Mouse (Mus musculus): ENCODE data around the gene E130308A19Rik. TPM values are rescaled to one million over a fixed set of nuclear protein-coding genes. Genes with fewer than 3 reads are reported as not detected.

E130308A19Rik gene
- polyA plus RNA-seq, 1 experiment = 3.0 TPM

DNA sequence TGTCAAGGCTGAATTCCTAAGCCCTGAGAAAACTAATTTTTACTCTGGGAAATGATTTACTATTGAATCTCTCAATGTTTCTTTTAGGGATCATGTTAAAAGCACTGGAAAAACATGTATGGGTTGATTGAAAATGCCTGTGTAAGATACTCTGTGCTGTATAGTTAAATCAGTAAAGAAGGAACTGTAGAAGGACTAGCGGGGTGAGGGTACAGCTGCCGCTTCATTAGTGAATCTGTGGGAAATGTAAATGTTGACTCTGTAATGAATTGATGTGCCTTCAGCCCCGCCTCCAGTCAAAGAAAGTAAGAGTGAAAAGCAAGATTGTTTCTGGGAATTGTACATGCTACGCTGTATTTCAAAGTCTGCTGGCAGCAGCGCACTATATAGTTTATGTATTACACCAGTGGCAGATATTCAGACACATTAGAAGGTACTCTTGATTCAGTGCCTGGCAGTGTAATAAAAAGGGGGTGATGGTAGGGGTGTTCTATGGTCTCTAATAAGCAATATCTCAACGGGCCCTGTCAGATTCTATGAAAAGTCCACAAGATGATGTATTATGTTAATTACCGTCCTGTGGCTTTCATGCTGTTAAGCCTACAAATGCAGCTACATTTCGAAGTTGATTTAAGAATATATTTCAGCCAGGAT, 84.9 kb downstream of the E130308A19Rik start:
- Histone ChIP-seq H3ac (ENCODE audit: control insufficient read depth, insufficient read length) (no peak overlapping the region), H3K4me3 (no peak overlapping the region), H3K4me2 (ENCODE audit: low read depth) (no peak overlapping the region), H3K27me3 (ENCODE audit: control insufficient read depth, insufficient read depth, insufficient read length) (no peaks in the 10 kb centered on the region), H3K36me3 (ENCODE audit: control insufficient read depth, insufficient read depth) (no peaks in the 10 kb centered on the region), H3K79me2 (ENCODE audit: control insufficient read depth, insufficient read depth) (no peaks in the 10 kb centered on the region)
- TF ChIP-seq MYOD1 (IDR thresholded peaks at IDR 0.05; ENCODE audit: control insufficient read depth in 1 of 3, insufficient read length in 2 of 3, low read depth in 2 of 3) = no peak
- no peak for TF ChIP-seq TCF3 (IDR thresholded peaks at IDR 0.05; ENCODE audit: insufficient read length, low read depth)
- TF ChIP-seq CEBPB (IDR thresholded peaks at IDR 0.05; ENCODE audit: insufficient read depth, poor library complexity, severe bottlenecking) = no peak
- TF ChIP-seq MYOG (IDR thresholded peaks at IDR 0.05; ENCODE audit: control insufficient read depth in 1 of 3, insufficient read depth in 1 of 3, insufficient read length in 2 of 3, low read depth in 2 of 3) = no peak
- no peak for TF ChIP-seq POLR2A (IDR thresholded peaks at IDR 0.05; ENCODE audit: insufficient read length, low read depth)
- TF ChIP-seq REST (IDR thresholded peaks at IDR 0.05; ENCODE audit: insufficient read depth, insufficient read length) = no peak
- TF ChIP-seq USF1 (IDR thresholded peaks at IDR 0.05; ENCODE audit: low read depth) = no peak
- TF ChIP-seq POLR2AphosphoS2 (IDR thresholded peaks at IDR 0.05; ENCODE audit: insufficient read length, low read depth) = no peak
- no peak for TF ChIP-seq SRF (IDR thresholded peaks at IDR 0.05; ENCODE audit: control insufficient read depth, insufficient read length, low read depth)
- TF ChIP-seq E2F4 (IDR thresholded peaks at IDR 0.05; ENCODE audit: insufficient read depth) = no peak
- TF ChIP-seq TCF12 (IDR thresholded peaks at IDR 0.05; ENCODE audit: insufficient read depth, poor library complexity, severe bottlenecking) = no peak
- TF ChIP-seq MAX (IDR thresholded peaks at IDR 0.05; ENCODE audit: low read depth) = no peak

DNA sequence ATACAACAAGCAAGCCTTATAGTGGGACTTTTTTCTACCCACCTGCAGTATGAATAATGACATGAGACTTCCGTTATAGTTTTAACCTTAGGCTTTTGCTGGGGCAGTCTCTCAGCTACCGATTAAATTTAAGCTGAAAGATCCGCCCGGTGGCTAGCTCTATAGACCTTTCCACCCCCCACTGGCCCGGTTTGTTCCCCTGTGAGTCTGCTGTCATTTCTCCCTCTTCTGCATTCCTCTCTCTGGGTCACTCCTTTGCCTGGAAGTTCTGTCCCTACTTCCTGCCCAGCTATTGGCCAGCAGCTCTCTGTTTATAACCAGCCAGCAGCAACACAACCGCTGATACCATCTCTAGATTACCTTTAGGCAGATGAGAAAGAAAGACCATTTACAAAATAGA, 86.4 kb downstream of the E130308A19Rik start:
- Histone ChIP-seq H3K4me2 (ENCODE audit: low read depth) (no peak overlapping the region), H3K79me2 (ENCODE audit: control insufficient read depth, insufficient read depth) (no peaks in the 10 kb centered on the region), H3ac (ENCODE audit: control insufficient read depth, insufficient read length) (no peak overlapping the region), H3K36me3 (ENCODE audit: control insufficient read depth, insufficient read depth) (no peaks in the 10 kb centered on the region), H3K4me3 (no peak overlapping the region), H3K27me3 (ENCODE audit: control insufficient read depth, insufficient read depth, insufficient read length) (no peaks in the 10 kb centered on the region)
- TF ChIP-seq MYOD1 (IDR thresholded peaks at IDR 0.05; ENCODE audit: control insufficient read depth in 1 of 3, insufficient read length in 2 of 3, low read depth in 2 of 3) (no peak), TCF12 (IDR thresholded peaks at IDR 0.05; ENCODE audit: insufficient read depth, poor library complexity, severe bottlenecking) (no peak)

DNA sequence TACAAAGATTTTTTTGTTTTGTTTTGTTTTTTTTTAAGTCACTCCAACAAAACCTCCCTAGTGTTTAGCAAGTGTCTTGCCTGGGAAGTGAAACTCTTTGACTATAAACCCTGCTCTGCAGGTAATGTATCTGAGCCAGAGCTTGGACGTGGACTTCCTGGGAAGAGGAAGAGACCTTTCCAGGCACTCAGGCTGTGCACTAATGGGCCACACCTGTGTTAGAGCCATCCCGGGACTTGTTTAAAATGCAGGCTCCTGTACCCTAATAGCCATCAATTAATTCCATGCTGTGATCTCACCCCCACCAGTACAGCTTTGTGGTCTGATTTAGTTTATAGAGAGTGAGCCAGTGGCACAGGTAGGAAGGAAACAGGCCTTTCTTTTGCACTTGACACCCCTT, 86.9 kb downstream of the E130308A19Rik start:
- Histone ChIP-seq H3K27me3 (ENCODE audit: control insufficient read depth, insufficient read depth, insufficient read length) (no peaks in the 10 kb centered on the region), H3K36me3 (ENCODE audit: control insufficient read depth, insufficient read depth) (no peaks in the 10 kb centered on the region), H3K4me2 (ENCODE audit: low read depth) (no peak overlapping the region), H3K4me3 (no peak overlapping the region), H3K79me2 (ENCODE audit: control insufficient read depth, insufficient read depth) (no peaks in the 10 kb centered on the region), H3ac (ENCODE audit: control insufficient read depth, insufficient read length) (no peak overlapping the region)
- TF ChIP-seq CEBPB (IDR thresholded peaks at IDR 0.05; ENCODE audit: insufficient read depth, poor library complexity, severe bottlenecking) = no peak
- no peak for TF ChIP-seq TCF3 (IDR thresholded peaks at IDR 0.05; ENCODE audit: insufficient read length, low read depth)
- TF ChIP-seq E2F4 (IDR thresholded peaks at IDR 0.05; ENCODE audit: insufficient read depth) = no peak
- TF ChIP-seq MYOD1 (IDR thresholded peaks at IDR 0.05; ENCODE audit: control insufficient read depth in 1 of 3, insufficient read length in 2 of 3, low read depth in 2 of 3) = no peak
- no peak for TF ChIP-seq MAX (IDR thresholded peaks at IDR 0.05; ENCODE audit: low read depth)

DNA sequence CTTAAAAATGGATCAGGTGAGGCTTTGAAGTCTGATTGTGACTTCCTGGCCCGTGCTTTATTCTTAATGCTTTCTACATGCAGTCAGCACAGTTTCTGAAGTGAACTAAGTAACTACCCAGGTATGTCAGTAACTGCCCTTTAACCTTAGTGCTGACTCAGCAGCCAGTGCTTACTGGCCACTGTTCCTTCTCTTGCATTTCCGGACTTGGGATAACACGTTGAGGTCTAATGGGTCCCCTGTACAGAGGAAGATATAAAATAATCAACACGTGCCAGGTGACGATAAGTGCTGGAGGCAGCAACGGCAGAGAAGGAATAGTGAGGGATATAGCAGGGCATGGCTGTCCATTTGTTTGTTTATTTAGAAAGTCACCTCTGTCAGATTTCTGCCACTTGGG, 88.5 kb downstream of the E130308A19Rik start:
- no peak overlapping the region for H3K4me3 ChIP-seq
- H3K4me2 ChIP-seq (ENCODE audit: low read depth) = no peak overlapping the region
- H3ac ChIP-seq (ENCODE audit: control insufficient read depth, insufficient read length) = no peak overlapping the region
- no peaks in the 10 kb centered on the region for H3K36me3 ChIP-seq (ENCODE audit: control insufficient read depth, insufficient read depth)
- no peaks in the 10 kb centered on the region for H3K27me3 ChIP-seq (ENCODE audit: control insufficient read depth, insufficient read depth, insufficient read length)
- no peak for TF ChIP-seq USF1 (IDR thresholded peaks at IDR 0.05; ENCODE audit: low read depth)
- no peak for TF ChIP-seq TCF3 (IDR thresholded peaks at IDR 0.05; ENCODE audit: insufficient read length, low read depth)
- TF ChIP-seq MYOD1 (IDR thresholded peaks at IDR 0.05; ENCODE audit: control insufficient read depth in 1 of 3, insufficient read length in 2 of 3, low read depth in 2 of 3) = no peak
- no peak for TF ChIP-seq MYOG (IDR thresholded peaks at IDR 0.05; ENCODE audit: control insufficient read depth in 1 of 3, insufficient read depth in 1 of 3, insufficient read length in 2 of 3, low read depth in 2 of 3)
- no peak for TF ChIP-seq CEBPB (IDR thresholded peaks at IDR 0.05; ENCODE audit: insufficient read depth, poor library complexity, severe bottlenecking)
- TF ChIP-seq REST (IDR thresholded peaks at IDR 0.05; ENCODE audit: insufficient read depth, insufficient read length) = no peak
- no peak for TF ChIP-seq TCF12 (IDR thresholded peaks at IDR 0.05; ENCODE audit: insufficient read depth, poor library complexity, severe bottlenecking)
- TF ChIP-seq POLR2AphosphoS2 (IDR thresholded peaks at IDR 0.05; ENCODE audit: insufficient read length, low read depth) = no peak
- TF ChIP-seq E2F4 (IDR thresholded peaks at IDR 0.05; ENCODE audit: insufficient read depth) = no peak
- TF ChIP-seq POLR2A (IDR thresholded peaks at IDR 0.05; ENCODE audit: insufficient read length, low read depth) = no peak
- TF ChIP-seq SRF (IDR thresholded peaks at IDR 0.05; ENCODE audit: control insufficient read depth, insufficient read length, low read depth) = no peak
- H3K79me2 ChIP-seq (ENCODE audit: control insufficient read depth, insufficient read depth) = no peaks in the 10 kb centered on the region

DNA sequence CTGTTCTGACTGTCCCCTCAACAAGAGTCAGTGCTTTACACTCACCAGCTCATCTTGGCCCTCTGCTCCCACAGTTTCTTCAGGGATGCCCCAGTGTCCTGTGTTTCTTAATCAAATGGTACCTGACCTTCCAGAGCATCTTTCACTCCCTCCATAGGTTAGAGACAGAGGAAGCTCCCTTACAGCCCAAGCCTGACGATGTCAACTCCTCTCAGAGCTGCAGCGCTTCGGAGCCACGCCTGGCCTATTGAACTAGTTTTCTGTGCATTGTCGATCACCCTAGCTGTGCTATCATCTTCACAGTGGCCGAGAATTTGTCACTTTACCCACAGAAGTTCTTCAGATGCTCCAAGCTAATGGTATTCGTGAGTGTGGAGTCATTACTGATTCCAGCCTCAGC, 88.9 kb downstream of the E130308A19Rik start:
- H3K4me2 ChIP-seq (ENCODE audit: low read depth) = no peak overlapping the region
- TF ChIP-seq USF1 (IDR thresholded peaks at IDR 0.05; ENCODE audit: low read depth) = no peak
- no peaks in the 10 kb centered on the region for H3K79me2 ChIP-seq (ENCODE audit: control insufficient read depth, insufficient read depth)
- no peak overlapping the region for H3K4me3 ChIP-seq
- no peak overlapping the region for H3ac ChIP-seq (ENCODE audit: control insufficient read depth, insufficient read length)
- H3K27me3 ChIP-seq (ENCODE audit: control insufficient read depth, insufficient read depth, insufficient read length) = no peaks in the 10 kb centered on the region
- no peaks in the 10 kb centered on the region for H3K36me3 ChIP-seq (ENCODE audit: control insufficient read depth, insufficient read depth)

Measured in myocyte (in vitro differentiated cells).